Mouse (Mus musculus) heart, postnatal 25 days (tissue): Measurements from ENCODE around the gene Gm9936. TPM values are rescaled to one million over a fixed set of nuclear protein-coding genes. Genes with fewer than 3 reads are reported as not detected.
"Not testable (repeated sequence)": the region's sequence is repeated elsewhere in the genome, so short reads cannot be mapped to it uniquely, and the experiment has no call there.

ENCODE experiments used
- DNase-seq: peaks from one replicate; pipeline ENCODE4 v3.0.0; 2022; ENCODE audit warnings: low spot score
- intact Hi-C: fragments of 180-260 bp; cut with DNase I; formaldehyde crosslinking; loops from one replicate; pipeline ENCODE4 v1.15.1; 2025
- total RNA-seq, 2 experiments: library from RNA; stranded (reverse); gene quantifications; 2 replicates each; pipeline ENCODE4 v1.2.3; 2021

The Gm9936 gene
- total RNA-seq, 2 experiments from 2014 or later: not detected

GRCm38 (mm10) chr5:114842674-114843073 is 15.8 kb downstream of the Gm9936 start:
- no peak for DNase-seq
- intact Hi-C loops: no loop called here

- intact Hi-C loops, DNase-seq: not testable (repeated sequence)
These were observed 16.3 kb downstream of the Gm9936 start for GRCm38 (mm10) chr5:114842155-114842554.

DNA sequence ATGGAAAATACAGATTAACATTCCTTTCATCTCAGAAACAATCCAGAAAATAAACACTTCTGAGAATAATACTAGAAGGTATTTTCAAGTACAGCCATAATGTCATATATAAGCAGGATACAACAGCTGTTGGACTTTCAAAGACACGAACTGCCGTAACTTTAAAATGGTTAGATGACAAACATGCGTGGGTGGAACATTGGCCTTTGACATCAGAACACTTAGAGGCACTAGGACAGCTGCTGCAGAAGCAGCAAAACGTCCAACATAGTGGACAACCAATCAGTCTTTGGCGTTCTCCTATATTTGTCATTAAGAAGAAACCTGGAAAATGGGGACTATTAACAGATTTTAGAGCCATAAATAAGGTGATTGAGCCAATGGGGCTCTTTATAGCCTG is 18.0 kb downstream of the Gm9936 start:
- DNase-seq, intact Hi-C loops: not testable (repeated sequence)

- DNase-seq: no peak
- intact Hi-C loops: no loop called here
These were observed 21.6 kb downstream of the Gm9936 start for GRCm38 (mm10) chr5:114836886-114837285.

- intact Hi-C loops: no loop called here
These were observed 28.7 kb downstream of the Gm9936 start for GRCm38 (mm10) chr5:114829740-114830139.

DNA sequence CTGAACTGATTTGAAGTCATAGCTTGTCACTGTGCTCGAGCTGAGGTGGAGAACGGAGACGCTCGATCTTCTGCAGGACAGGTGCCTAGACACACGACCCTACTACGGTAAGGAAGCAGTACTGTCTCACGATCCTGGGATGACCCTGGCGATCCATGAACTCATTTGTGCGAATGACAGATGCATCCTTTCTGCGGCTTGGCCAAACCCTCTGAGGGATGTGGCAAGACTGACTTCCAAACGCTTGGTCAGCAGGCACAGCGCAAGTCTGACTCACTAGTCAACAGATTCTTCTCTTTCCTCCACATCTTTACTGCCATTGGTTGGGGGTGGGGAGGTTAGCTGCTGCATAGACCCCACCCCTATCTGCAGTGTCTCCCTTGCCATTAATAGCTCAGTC is 31.1 kb downstream of the Gm9936 start:
- no peak for DNase-seq
- intact Hi-C loops: no loop called here

More at GRCm38 (mm10) chr5:114829740-114830139, 28.7 kb downstream of the Gm9936 start:
- no peak for DNase-seq

- DNase-seq: no peak
- intact Hi-C loops: no loop called here
These were observed 32.3 kb downstream of the Gm9936 start for GRCm38 (mm10) chr5:114825978-114826691.

DNA sequence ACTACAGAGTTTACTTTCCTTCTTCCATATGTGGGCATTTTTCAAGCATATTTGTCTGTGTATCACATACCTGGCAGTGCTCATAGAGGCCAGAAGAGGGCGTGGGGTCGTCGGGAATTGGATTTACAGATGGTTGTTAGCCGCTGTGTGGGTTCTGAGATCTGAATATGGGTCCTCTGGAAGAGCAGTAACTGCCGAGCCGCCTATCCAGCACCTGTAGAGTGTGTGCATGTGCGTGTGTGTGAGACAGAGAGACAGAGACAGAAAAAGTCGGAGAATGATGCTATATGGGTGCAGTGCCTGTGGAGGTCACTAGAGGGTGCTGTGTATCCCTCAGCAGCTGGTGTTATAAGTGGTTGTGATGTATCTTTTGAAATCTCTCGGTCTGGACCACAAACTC is 34.3 kb downstream of the Gm9936 start:
- DNase-seq: no peak
- intact Hi-C loops: loop anchor here (5.0 kb wide), 1 partner anchor 73 kb away; the partner anchor contains the start of gene Oasl2

DNA sequence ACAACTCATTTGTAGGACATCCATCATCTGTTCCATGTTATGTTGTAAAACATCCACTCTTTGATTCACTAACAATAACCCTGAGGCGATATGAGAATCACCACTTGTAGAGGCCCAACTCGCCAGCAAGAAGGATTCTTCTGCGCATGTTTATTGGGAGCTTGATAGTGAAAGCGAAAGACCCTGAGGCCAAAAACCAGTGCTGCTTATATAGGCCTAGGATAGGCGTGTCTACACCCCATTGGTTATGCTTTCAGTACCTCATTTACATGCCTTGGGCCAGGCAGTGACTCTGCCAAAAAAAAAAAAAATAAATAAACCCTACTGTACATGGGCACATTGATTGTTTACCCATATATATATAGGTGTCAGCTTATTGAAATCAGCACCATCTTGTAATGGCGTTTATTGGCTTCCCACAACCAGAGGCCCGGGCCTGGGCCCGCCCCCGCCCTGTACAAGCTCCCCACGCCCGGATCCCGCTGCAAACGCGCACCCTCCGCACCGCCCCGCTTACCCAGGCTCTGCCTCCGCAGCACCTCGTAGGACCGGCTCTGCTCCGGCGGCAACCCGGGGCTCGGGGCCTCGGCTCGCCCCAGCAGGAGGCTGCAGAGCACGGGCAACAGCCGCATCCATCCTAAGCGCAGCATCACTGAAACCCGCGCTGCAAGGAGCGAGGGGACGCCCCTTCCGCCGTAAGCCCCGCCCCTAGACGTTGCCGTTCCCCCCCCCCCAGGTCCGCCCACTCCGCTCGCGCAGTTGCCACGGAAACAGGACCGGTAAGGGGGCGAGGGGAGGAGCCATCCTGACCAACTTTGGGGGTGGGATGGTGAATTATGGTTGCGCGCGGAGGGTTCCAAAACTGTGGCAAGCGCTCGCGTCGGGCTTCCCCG is 35.4 kb downstream of the Gm9936 start, which contains the start of gene 1500011B03Rik:
1500011B03Rik (minus strand) TSS at position 673 of the 893 bp plus-strand sequence.
- intact Hi-C loops: loop anchor here (5.0 kb wide), 1 partner anchor 74 kb away; the partner anchor contains the start of gene Oasl2

DNA sequence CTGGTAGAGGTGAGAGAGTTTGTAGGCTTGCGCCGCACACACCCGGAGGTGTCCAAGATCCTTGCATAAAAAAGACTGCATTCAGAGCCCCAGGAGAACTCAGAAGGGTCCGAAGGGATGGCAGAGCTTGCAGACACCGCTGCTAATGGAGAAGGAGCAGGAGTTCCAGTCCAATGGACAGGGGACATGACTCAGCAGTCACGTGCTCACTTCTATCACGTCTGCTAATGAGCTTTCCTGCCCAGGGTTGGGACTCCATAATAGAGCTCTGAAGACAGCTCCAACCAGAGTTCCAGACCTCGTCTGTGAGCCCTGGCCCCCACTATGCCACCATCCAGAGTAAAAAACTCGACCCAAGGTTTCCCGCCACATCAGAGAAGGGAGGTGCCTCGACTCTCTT is 40.4 kb downstream of the Gm9936 start:
- intact Hi-C loops: no loop called here
- no peak for DNase-seq

More for the DNA sequence above, 35.4 kb downstream of the Gm9936 start, which contains the start of gene 1500011B03Rik:
- no peak for DNase-seq

DNA sequence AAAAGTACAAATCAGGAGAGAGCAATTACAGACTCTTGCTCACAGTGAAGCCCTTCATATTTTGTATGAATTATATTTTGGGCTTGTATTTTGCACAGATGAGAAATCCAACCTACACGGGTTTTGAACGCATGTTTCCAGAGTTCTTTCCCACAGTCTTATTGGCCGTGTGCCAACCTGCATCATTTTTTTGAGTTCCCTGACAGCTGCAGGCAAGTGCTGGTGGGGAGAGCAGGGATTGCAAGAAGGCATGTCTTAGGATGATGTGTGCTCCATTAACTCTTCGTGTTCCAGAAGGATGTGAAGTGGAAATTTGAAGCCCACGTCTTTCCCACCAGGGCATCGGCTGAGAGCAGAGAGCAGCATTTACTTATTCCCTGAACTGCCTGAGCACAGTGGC is 41.9 kb downstream of the Gm9936 start:
- DNase-seq: no peak
- intact Hi-C loops: no loop called here

GRCm38 (mm10) chr5:114813525-114814181 is 44.8 kb downstream of the Gm9936 start:
- intact Hi-C loops: no loop called here
- DNase-seq: peak; percentile 62

DNA sequence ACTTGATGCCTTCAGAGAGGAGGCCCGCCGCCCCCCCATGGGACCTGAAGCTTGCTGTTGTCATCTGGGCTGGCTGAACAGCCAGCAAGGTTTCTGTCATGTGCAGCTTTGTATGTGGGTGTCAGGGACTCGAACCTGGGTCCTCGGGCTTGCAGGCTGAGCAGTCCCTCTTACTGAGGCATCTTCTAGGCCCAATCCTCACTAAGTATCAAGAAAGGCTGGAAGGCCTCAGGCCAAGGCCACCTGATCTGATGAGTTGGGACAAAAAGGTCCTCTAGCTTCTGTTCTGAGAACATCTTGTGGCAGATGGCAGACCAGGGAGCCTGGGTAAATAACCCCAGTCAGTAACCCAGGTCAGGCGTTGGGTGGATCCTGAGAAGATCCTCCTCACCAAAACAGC is 48.7 kb downstream of the Gm9936 start:
- DNase-seq: no peak
- intact Hi-C loops: loop anchor here (5.0 kb wide), 1 partner anchor 103 kb away; the partner anchor contains the start of gene Tchp

DNA sequence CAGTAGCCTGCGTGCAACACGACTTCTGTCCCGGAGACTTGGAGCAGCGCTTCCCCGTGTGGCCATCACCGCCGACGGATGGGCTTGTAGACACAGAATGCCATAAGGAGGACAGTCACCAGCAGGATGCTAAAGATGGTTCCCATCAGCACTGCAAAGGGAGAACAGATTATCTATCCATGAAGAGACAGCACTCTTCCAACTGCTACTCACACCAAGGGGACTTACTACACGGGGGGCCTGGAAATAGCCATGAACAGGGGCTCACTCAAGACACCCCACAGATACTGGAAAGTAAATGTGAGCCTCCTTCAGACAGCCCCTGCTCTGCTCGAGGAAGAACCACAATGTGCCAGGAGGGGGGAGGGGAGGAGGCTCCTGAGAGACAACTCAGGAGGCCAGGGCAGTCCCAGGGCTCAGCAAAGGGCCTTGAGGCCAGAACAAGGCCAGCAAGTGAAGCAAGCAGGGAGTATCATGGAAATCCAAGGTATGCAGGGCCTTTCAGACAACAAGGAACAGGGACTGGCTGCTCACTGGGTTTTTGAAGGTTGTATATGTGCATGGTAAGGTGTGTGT is 49.2 kb downstream of the Gm9936 start:
- intact Hi-C loops: loop anchor here (5.0 kb wide), 1 partner anchor 102 kb away; the partner anchor contains the start of gene Tchp

GRCm38 (mm10) chr5:114808385-114808784 is 50.1 kb downstream of the Gm9936 start:
- intact Hi-C loops: loop anchor here (5.0 kb wide), 1 partner anchor 101 kb away; the partner anchor contains the start of gene Tchp
- no peak for DNase-seq

More for the DNA sequence above, 49.2 kb downstream of the Gm9936 start:
- DNase-seq: no peak

DNA sequence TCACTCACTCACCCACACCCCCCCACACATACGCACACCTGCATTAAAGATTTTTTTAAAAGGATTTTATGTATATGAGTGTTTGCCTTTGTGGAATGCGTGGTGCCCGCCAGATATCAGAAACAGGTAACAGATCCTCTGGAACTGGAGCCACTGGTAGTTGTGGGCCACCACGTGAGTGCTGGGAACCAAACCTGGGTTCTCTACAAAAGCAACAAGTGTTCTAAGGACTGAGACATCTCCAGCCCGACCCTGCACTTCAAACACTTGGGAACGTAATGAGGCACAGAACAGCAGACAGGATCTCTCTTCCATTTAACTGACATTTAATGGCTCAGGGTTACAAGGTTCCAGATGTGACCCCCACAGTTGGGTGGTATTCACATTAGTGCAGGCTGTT is 50.6 kb downstream of the Gm9936 start:
- intact Hi-C loops: loop anchor here (2.0 to 5.0 kb wide), 2 partner anchors 33 to 101 kb away; partner anchors contain the start of genes Ankrd13a, Git2 and Tchp
- DNase-seq: no peak

DNA sequence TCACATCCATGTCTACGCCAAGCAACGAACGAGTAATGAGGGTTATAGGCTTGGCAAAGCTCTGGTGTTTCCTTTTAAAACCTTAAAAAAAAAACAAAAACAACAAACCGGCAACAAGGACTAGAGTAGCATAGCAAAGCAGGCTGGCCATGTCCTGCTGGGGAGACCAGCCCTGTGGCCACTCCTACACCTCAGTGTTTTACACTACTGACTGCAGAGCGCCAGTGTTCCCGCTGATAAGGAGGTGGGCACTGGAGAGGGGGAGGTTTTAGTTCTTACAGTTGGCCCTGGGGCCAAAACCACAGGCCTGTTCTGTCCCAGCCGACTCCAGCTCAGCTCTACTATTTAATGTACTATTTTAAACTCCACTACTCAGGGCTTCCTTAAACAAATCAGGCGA is 51.0 kb downstream of the Gm9936 start:
- intact Hi-C loops: loop anchor here (2.0 to 5.0 kb wide), 2 partner anchors 33 to 100 kb away; partner anchors contain the start of genes Ankrd13a, Git2 and Tchp
- no peak for DNase-seq

- intact Hi-C loops: loop anchor here (2.0 to 5.0 kb wide), 2 partner anchors 32 to 100 kb away; partner anchors contain the start of genes Ankrd13a, Git2 and Tchp
These were observed 51.4 kb downstream of the Gm9936 start for GRCm38 (mm10) chr5:114807063-114807462.

GRCm38 (mm10) chr5:114806636-114807035 is 51.8 kb downstream of the Gm9936 start:
- intact Hi-C loops: loop anchor here (2.0 to 5.0 kb wide), 2 partner anchors 32 to 99 kb away; partner anchors contain the start of genes Ankrd13a, Git2 and Tchp
- DNase-seq: no peak

More at GRCm38 (mm10) chr5:114807063-114807462, 51.4 kb downstream of the Gm9936 start:
- DNase-seq: no peak
